Mouse (Mus musculus) cortical plate, adult 2 months (tissue): ENCODE data around the gene Sertad3.

ENCODE experiments used
- CTCF ChIP-seq: fragments of 200-500 bp; IDR thresholded peaks from 2 replicates; pipeline ENCODE4 v1.5.1; 2011; ENCODE audit warnings: mild to moderate bottlenecking, control low read depth, low read length; ENCODE audit not compliant: insufficient read depth; ENCODE audit errors: extremely low read depth
- POLR2A ChIP-seq: fragments of 200-500 bp; IDR thresholded peaks from 2 replicates; pipeline ENCODE4 v1.6.1; 2011; ENCODE audit warnings: mild to moderate bottlenecking, low read length, control low read depth; ENCODE audit not compliant: insufficient read depth; ENCODE audit errors: extremely low read depth

- no peak for TF ChIP-seq POLR2A
- TF ChIP-seq CTCF = no peak
These were observed 37.2 kb downstream of the Sertad3 start for GRCm38 (mm10) chr7:27510809-27511208.
